Mouse (Mus musculus) cerebellum, adult 11 months (tissue): ENCODE measurements around the gene Zfp65.
"Not testable (repeated sequence)": the region's sequence is repeated elsewhere in the genome, so short reads cannot be mapped to it uniquely, and the experiment has no call there.

Source experiments
- DNase-seq: peaks from one replicate; pipeline ENCODE4 v3.0.0; 2022

The Zfp65 gene

GRCm38 (mm10) chr13:67728641-67729318 lies at the start of gene Zfp65:
Gene Zfp65, minus strand, starts transcription at chr13:67729173.
- DNase-seq, result peak; percentile 47

DNA sequence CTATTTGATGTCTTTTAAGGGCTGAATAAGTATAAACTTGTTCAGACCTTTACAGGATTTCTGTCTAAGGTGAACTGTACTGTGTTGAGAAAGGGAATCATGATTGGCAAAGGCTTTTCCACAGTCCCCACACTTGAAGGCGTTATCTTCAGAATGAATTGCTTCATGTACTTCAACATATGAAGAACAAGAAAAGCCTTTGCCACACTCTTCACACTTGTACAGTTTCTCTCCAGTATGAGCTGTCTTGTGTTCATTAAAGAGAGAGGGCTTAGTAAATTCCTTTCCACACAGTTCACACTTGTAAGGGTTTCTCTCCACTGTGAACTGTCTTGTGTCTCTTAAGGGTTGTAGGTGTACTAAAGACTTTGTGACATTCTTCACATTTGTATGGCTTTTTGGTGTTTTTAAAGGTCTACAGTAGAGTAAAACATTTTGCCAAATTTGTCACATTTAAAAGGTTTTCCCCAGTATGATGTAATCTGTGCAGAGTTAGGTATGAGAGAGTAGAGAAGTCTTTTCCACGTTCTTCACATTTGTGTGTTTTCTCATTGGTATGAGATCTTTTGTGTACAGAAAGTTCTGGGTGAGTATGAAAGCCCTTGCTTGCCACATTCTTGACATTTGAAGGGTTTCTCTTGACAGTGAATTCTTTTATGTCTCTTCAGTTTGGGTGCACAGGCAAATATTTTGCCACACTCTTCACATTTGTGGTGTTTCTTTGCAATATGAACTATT lies 34.2 kb upstream of the Zfp65 start:
- no peak for DNase-seq

DNA sequence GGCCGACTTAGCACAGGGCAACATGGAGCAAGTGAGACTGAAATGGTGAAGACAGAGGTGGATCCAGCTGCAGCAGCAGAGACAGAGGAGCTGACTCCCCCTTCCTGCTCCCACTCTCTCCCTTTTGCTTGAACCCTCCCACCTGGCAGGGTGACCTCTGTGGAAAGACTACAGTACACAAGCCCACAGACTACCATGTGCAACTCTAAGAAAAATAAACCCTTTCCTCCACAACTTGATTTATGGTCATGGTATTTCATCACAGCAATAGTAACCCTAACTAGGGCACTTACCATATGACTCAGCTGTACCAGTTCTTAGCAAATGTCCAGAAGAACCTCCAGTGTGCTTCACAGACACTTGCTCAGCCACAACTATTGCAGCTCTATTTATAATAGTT lies 31.0 kb upstream of the Zfp65 start:
- no peak for DNase-seq

DNA sequence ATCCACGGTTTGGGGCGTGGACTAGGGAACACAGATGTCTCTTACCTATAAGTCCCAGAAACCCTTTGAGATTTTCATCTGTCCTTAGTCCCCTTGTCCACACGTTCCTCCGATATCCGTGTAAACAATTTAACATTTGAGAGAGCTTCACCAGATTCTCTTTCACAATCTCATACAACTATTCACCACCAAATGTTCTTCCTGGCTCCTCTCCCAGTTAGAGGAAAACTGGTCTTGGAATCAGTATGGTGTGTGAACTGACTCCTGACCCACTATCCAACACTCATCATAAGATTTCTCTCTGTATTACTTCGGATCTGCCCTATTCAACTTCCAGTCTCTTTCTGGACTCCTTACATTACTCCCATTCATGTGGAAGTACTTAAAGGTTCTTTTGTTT lies 26.8 kb upstream of the Zfp65 start:
- no peak for DNase-seq

DNA sequence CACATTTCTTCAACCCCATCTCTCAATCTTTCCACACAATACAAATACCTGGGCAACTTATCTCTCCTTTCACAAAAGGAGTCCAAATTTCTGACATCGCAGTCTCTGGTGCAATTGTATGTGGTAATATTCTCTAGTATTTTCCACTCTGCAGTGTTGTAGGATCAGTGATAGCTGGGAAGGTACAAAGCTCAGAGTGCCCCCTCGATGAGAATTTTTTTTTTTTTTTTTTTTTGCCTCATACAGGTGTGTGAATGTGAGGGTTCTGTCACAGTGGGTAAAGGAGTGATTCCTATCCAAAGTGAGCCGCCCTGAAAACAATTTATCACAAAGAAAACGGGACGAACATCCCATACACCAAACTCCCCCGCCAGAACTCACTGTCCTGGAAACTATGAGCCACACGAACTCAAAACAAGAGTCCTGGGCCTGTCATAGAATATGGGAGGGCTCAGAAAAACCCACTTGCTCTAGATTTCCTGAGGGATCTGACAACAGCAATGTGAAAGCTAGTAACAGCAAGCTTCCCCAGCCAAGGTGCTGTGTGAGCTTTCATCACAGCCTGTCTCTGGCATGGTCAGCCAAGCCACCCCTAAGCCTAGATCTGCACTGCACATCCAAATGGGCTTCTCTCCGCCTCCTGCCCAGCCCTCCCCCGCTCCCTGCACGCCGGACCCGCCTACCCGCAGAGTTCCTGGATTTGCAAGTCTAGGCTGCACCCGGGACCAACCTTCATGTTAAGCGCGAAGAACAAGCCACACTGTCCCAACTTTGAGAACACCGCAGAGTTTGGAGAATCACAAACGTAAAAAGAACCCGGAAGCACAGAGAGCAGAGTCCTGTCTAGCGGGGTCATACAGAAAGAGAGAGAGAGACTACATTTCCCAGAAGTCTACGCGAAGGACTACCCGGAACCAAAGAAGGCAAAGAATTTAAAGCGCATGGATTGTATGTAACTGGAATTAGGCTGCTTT lies 25.6 kb upstream of the Zfp65 start, which contains the start of gene Zfp85:
Gene Zfp85 (minus strand): TSS at position 896 of the 974 bp plus-strand sequence.
- DNase-seq, result peak; percentile 51

DNA sequence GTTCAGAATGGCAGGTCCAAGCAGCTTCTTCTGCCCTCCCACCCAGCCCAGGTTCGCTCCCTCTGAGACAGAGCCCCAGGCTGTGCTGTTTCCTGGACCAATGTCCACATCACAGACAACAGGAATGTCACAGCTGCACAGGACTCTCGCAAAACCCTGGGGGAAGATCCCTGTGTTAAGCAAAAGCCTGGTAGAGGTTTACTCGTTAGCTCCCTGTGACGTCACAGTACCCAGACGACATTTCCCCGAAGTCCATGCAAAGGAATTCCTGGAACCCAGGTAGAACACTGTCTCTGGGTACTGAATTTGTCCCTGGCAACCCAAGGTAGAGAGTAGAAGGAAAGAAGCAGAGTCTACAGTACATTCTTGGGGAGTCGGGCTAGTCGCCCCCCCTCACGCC lies 14.9 kb upstream of the Zfp65 start:
- no peak for DNase-seq

DNA sequence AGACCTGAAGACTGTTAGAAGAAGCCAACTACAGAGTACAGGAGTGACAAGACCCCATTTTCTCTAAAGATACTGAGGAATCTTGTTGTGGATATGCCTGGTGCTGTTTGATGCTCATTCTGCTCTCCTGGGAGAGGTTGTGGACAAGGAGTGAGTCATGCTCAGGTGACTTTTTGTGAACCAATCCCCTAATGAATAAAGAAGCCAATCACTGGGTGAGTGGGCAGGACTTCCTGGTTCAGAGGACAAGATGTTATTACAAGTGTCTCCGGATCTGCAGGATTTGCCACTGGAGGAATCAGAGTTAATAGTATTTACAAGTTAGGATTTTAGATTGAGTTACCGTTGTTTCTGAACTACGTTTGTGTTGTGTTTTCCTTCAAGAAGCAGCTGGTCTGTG lies 14.0 kb upstream of the Zfp65 start:
- no peak for DNase-seq

DNA sequence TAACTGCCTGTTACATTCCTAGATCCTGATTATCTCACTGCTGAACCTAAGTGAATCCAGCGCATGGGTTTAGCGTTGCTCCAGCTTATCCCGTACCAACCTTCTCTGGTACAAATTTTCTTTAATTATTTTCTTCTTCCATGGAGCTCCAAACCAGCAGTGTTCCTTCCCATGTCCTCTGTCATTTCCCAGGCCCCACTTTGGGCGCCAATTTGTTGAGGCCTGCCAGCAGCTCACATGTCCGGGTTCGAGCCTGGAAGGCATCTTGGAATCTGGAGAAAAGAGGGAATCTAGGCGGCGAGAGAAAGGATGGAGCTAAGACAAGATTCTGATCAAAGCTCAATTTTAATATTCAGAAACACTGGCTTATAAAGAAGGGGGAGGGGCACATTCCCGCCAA lies 5.4 kb upstream of the Zfp65 start:
- DNase-seq, result not testable (repeated sequence)

- not testable (repeated sequence) for DNase-seq
Measured at GRCm38 (mm10) chr13:67729441-67729840, 468 bp upstream of the Zfp65 start.

GRCm38 (mm10) chr13:67728106-67728505 lies 867 bp downstream of the Zfp65 start:
- DNase-seq, result no peak

- DNase-seq, result not testable (repeated sequence)
Measured at GRCm38 (mm10) chr13:67725331-67725730, 3.6 kb downstream of the Zfp65 start.

- peak; percentile 78 for DNase-seq
Measured at GRCm38 (mm10) chr13:67723848-67724479, 5.0 kb downstream of the Zfp65 start.

GRCm38 (mm10) chr13:67686971-67687370 lies 42.0 kb downstream of the Zfp65 start, which contains the start of gene Zfp738:
Gene Zfp738, minus strand, starts transcription at chr13:67687071.
- DNase-seq, result no peak

DNA sequence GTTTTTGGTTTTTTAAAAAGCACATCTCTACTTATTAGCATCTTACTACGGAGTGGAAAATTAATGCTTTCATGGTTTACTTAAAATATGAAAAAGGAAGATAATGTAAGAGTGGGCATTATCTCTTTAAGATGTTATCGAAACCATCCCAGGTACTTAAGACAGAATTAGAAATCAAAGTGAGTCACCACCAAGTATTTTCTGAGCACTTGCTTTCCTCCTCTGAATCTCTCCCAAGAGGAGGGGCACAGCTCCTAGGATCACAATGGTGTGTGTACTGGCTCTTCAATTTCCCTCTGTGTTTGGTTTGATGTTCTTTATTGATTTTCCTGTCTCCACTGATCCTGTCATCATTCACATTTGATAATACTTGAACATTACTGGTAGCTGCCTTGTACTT lies 45.1 kb downstream of the Zfp65 start:
- DNase-seq, result not testable (repeated sequence)

DNA sequence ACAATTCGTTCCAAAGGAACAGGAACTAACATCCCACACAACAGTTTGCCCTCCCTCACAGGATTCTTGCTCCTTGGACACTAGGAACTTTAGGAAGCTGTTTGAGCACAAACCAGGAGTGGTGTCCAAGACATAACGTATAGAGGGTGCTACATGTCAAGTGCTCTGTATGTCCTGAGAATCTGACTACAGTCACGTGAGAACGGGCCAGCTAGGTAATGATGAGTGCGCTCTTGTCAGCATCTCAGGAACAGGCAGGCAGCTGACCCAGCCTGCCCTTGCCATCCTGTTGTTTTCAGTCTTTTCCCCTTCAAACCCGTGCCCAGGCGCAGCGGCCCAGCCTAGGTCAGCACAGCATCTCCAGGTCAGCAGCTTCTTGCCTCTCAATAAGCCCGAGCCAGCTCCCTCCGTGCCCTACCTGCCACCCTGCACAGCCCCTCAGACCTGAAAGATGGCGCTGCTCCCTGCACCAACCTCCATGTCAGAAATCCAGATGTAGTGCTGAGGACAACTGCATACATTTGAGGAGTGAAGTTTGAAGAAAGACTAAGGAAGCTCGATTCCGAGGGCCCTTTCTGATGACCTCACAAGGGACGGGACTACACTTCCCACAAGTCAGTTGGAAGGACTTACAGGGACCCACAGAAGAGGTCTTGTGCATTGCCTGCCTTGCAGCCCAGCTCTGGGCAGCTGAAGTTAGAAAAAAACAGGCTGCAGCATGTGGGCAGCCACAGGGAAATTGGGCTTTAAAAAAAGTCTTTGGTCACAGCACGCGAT lies 45.8 kb downstream of the Zfp65 start:
- peak; percentile 75 for DNase-seq

GRCm38 (mm10) chr13:67674902-67675301 lies 54.1 kb downstream of the Zfp65 start:
- DNase-seq, result no peak
